Mouse (Mus musculus) bone marrow, adult 2 months (tissue): ENCODE measurements around the gene Ces3b.

ENCODE experiments used
- CTCF ChIP-seq: fragments of 200-500 bp; IDR thresholded peaks from 2 replicates; pipeline ENCODE4 v1.5.1; 2011; ENCODE audit warnings: low read length, control low read depth; ENCODE audit not compliant: control insufficient read depth, insufficient read depth
- POLR2A ChIP-seq: fragments of 200-500 bp; IDR thresholded peaks from 2 replicates; pipeline ENCODE4 v1.6.1; 2011; ENCODE audit warnings: low read depth, mild to moderate bottlenecking, control low read depth, low read length, borderline replicate concordance; ENCODE audit not compliant: control insufficient read depth

GRCm38 (mm10) chr8:105083449-105084050, at the start of gene Ces3b:
- TF ChIP-seq POLR2A (no peak), CTCF (no peak)
